Mouse (Mus musculus) common myeloid progenitor, adult 5-6 weeks (primary cell): ENCODE data around the gene Ndufa9. TPM values are rescaled to one million over a fixed set of nuclear protein-coding genes. Genes with fewer than 3 reads are reported as not detected.

Experiments
- ATAC-seq: replicated peaks from 2 replicates; pipeline ENCODE4 v1.8.0; 2016; ENCODE audit warnings: low read depth, mild to moderate bottlenecking, moderate TSS enrichment, inconsistent platforms; ENCODE audit not compliant: poor library complexity, severe bottlenecking
- total RNA-seq: library from RNA; stranded (forward); fragments of 200-1000, 187-1606 nt; gene quantifications from 2 replicates; pipeline ENCODE4 v1.2.3, GENCODE M21; 2017

Ndufa9 gene
- 114 and 121 TPM in 2 replicates for total RNA-seq

- ATAC-seq: peak; percentile 99
Measured at GRCm38 (mm10) chr6:126848712-126849704, at the start of gene Ndufa9. Gene Ndufa9, minus strand, starts transcription at chr6:126849136.

- peak; percentile 81 for ATAC-seq
Measured at GRCm38 (mm10) chr6:126877118-126877517, 28.2 kb upstream of the Ndufa9 start.

- no peak for ATAC-seq
Measured at GRCm38 (mm10) chr6:126852881-126853280, 3.9 kb upstream of the Ndufa9 start, which contains the start of gene Akap3. Gene Akap3, plus strand, starts transcription at chr6:126853098.

GRCm38 (mm10) chr6:126836628-126837027 lies 12.3 kb downstream of the Ndufa9 start:
- ATAC-seq: no peak

GRCm38 (mm10) chr6:126823087-126823486 lies 25.8 kb downstream of the Ndufa9 start:
- no peak for ATAC-seq

- ATAC-seq: no peak
Measured at GRCm38 (mm10) chr6:126816338-126816737, 32.6 kb downstream of the Ndufa9 start.

GRCm38 (mm10) chr6:126815206-126815750 lies 33.7 kb downstream of the Ndufa9 start:
- no peak for ATAC-seq

GRCm38 (mm10) chr6:126811481-126811880 lies 37.5 kb downstream of the Ndufa9 start:
- ATAC-seq: no peak

- no peak for ATAC-seq
Measured at GRCm38 (mm10) chr6:126808561-126808960, 40.4 kb downstream of the Ndufa9 start.

- ATAC-seq: no peak
Measured at GRCm38 (mm10) chr6:126808134-126808533, 40.8 kb downstream of the Ndufa9 start.

- no peak for ATAC-seq
Measured at GRCm38 (mm10) chr6:126806783-126807182, 42.2 kb downstream of the Ndufa9 start.

GRCm38 (mm10) chr6:126802946-126803345 lies 46.0 kb downstream of the Ndufa9 start:
- ATAC-seq: no peak

GRCm38 (mm10) chr6:126794751-126795150 lies 54.2 kb downstream of the Ndufa9 start:
- no peak for ATAC-seq

- no peak for ATAC-seq
Measured at GRCm38 (mm10) chr6:126793689-126794088, 55.2 kb downstream of the Ndufa9 start.

GRCm38 (mm10) chr6:126791964-126792363 lies 57.0 kb downstream of the Ndufa9 start:
- ATAC-seq: peak; percentile 82

GRCm38 (mm10) chr6:126791488-126791887 lies 57.4 kb downstream of the Ndufa9 start:
- no peak for ATAC-seq

- ATAC-seq: no peak
Measured at GRCm38 (mm10) chr6:126788863-126789262, 60.1 kb downstream of the Ndufa9 start.

- ATAC-seq: no peak
Measured at GRCm38 (mm10) chr6:126784206-126784605, 64.7 kb downstream of the Ndufa9 start.

GRCm38 (mm10) chr6:126783651-126784066 lies 65.3 kb downstream of the Ndufa9 start:
- no peak for ATAC-seq

- ATAC-seq: no peak
Measured at GRCm38 (mm10) chr6:126783056-126783455, 65.9 kb downstream of the Ndufa9 start.

GRCm38 (mm10) chr6:126777889-126778288 lies 71.0 kb downstream of the Ndufa9 start:
- no peak for ATAC-seq
